Mouse (Mus musculus): ENCODE data around the gene Cnst.

Cnst gene

GRCm38 (mm10) chr1:179545768-179546550, at the start of gene Cnst, which contains the start of gene Tfb2m:
Gene Cnst (plus strand): TSS chr1:179546370.
Gene Tfb2m (minus strand): TSS chr1:179546267.
- DNase-seq (ENCODE audit: low spot score): peak; percentile 99

- DNase-seq (ENCODE audit: low spot score): no peak
Measured at GRCm38 (mm10) chr1:179499257-179499656, 46.9 kb upstream of the Cnst start.

- DNase-seq (ENCODE audit: low spot score): no peak
Measured at GRCm38 (mm10) chr1:179502565-179502964, 43.6 kb upstream of the Cnst start.

GRCm38 (mm10) chr1:179506530-179507315, 39.4 kb upstream of the Cnst start:
- DNase-seq (ENCODE audit: low spot score): no peak

- no peak for DNase-seq (ENCODE audit: low spot score)
Measured at GRCm38 (mm10) chr1:179510546-179511340, 35.4 kb upstream of the Cnst start.

- DNase-seq (ENCODE audit: low spot score): no peak
Measured at GRCm38 (mm10) chr1:179511895-179512294, 34.3 kb upstream of the Cnst start.

- DNase-seq (ENCODE audit: low spot score): no peak
Measured at GRCm38 (mm10) chr1:179516941-179517712, 29.0 kb upstream of the Cnst start.

- peak; percentile 83 for DNase-seq (ENCODE audit: low spot score)
Measured at GRCm38 (mm10) chr1:179517713-179518465, 28.3 kb upstream of the Cnst start, which contains the start of gene Smyd3. Gene Smyd3 (minus strand): TSS chr1:179518041.

- no peak for DNase-seq (ENCODE audit: low spot score)
Measured at GRCm38 (mm10) chr1:179519901-179520300, 26.3 kb upstream of the Cnst start.

- no peak for DNase-seq (ENCODE audit: low spot score)
Measured at GRCm38 (mm10) chr1:179539054-179539453, 7.1 kb upstream of the Cnst start.

GRCm38 (mm10) chr1:179539887-179540286, 6.3 kb upstream of the Cnst start:
- no peak for DNase-seq (ENCODE audit: low spot score)

GRCm38 (mm10) chr1:179541502-179541901, 4.7 kb upstream of the Cnst start:
- no peak for DNase-seq (ENCODE audit: low spot score)

GRCm38 (mm10) chr1:179546551-179546917, 364 bp downstream of the Cnst start:
- no peak for DNase-seq (ENCODE audit: low spot score)

GRCm38 (mm10) chr1:179547176-179547575, 1.0 kb downstream of the Cnst start:
- DNase-seq (ENCODE audit: low spot score): no peak

GRCm38 (mm10) chr1:179548220-179548619, 2.0 kb downstream of the Cnst start:
- no peak for DNase-seq (ENCODE audit: low spot score)

- no peak for DNase-seq (ENCODE audit: low spot score)
Measured at GRCm38 (mm10) chr1:179548996-179549752, 3.0 kb downstream of the Cnst start.

GRCm38 (mm10) chr1:179551336-179551735, 5.2 kb downstream of the Cnst start:
- DNase-seq (ENCODE audit: low spot score): no peak

GRCm38 (mm10) chr1:179551921-179552320, 5.8 kb downstream of the Cnst start:
- no peak for DNase-seq (ENCODE audit: low spot score)

- DNase-seq (ENCODE audit: low spot score): no peak
Measured at GRCm38 (mm10) chr1:179552751-179553150, 6.6 kb downstream of the Cnst start.
